In the genomic region with DNA sequence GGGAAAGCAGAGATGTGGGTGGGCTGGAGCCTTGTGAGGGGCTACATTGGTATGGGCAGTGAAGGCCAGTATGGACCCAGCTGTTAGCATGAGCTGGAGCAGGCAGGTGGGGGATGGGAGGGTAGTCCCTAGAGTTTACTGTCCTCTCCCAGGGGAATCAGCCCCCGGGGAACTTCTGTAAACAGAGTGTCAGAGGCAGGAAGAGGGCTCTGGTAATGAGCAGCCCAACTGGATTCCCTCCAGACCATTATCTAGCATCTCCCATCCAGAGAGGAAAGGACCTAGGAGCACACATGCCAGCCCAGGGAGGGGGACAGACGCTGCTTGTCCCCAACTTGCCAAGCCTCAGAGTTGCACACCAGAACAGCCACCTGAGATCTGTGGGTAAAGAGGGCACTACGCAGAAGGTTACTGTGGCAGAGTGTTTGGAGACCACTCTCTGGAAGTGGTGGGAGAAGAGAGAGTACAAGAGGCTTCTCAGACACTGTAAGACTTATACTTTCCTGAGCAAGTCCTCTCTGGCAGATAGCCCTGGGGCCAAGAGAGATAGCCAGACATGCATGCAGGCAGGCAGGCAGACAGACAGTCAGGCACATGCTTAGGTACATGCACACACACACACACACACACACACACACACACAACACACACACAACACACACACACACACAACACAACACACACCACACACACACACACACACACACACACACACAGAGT, we compare ENCODE assay signal across 8 mouse cellular contexts. TPM values are rescaled to one million over a fixed set of nuclear protein-coding genes. Genes with fewer than 3 reads are reported as not detected.
A peak's percentile ranks its signal among the peaks of the same experiment; 100 is the strongest.
DNase-seq lines count a peak whose midpoint lies in the region; ATAC-seq lines count a peak whose summit lies in the region.

No protein-coding gene starts in this region.

- no peaks in the 10 kb centered on the region for H3K27me3 ChIP-seq in neural tube, embryonic 11.5 days (ENCODE audit: control insufficient read depth, insufficient read depth, low read length)
- H3K27me3 ChIP-seq in hindbrain, embryonic 12.5 days, result no peaks in the 10 kb centered on the region
- H3K27me3 ChIP-seq in liver, embryonic 11.5 days (replicated peaks; ENCODE audit: control insufficient read depth, insufficient read depth, low read length), result no peaks in the 10 kb centered on the region
- H3K27me3 ChIP-seq in neural tube, embryonic 12.5 days (replicated peaks), result no peaks in the 10 kb centered on the region

- 48% methylated on average over 3 of the region's 3 CpGs for WGBS in neural tube, embryonic 11.5 days
- 59% methylated on average over 3 of the region's 3 CpGs for WGBS in hindbrain, embryonic 12.5 days
- WGBS in liver, embryonic 11.5 days, result 26% methylated on average over 3 of the region's 3 CpGs
- WGBS in neural tube, embryonic 12.5 days, result 44% methylated on average over 3 of the region's 3 CpGs

- intact Hi-C loops in gastrocnemius, postnatal 36 days (cut with DNase I), result no loop called here

- no peaks in the 10 kb centered on the region for H3K9me3 ChIP-seq in neural tube, embryonic 11.5 days (ENCODE audit: control insufficient read depth, low read length)
- H3K9me3 ChIP-seq in hindbrain, embryonic 12.5 days (replicated peaks), result no peaks in the 10 kb centered on the region
- no peaks in the 10 kb centered on the region for H3K9me3 ChIP-seq in liver, embryonic 11.5 days (ENCODE audit: control insufficient read depth, low read length)
- no peaks in the 10 kb centered on the region for H3K9me3 ChIP-seq in neural tube, embryonic 12.5 days

- peak overlapping the region; percentile 87 for H3K4me2 ChIP-seq in neural tube, embryonic 11.5 days (ENCODE audit: low read depth)
- H3K4me2 ChIP-seq in hindbrain, embryonic 12.5 days (replicated peaks), result peak overlapping the region; percentile 89
- peak overlapping the region; percentile 97 for H3K4me2 ChIP-seq in liver, embryonic 11.5 days
- peak overlapping the region; percentile 90 for H3K4me2 ChIP-seq in neural tube, embryonic 12.5 days (replicated peaks)

- H3K4me3 ChIP-seq in neural tube, embryonic 11.5 days (ENCODE audit: low read depth, low read length), result peak overlapping the region; percentile 66
- peak overlapping the region; percentile 62 for H3K4me3 ChIP-seq in hindbrain, embryonic 12.5 days
- H3K4me3 ChIP-seq in liver, embryonic 11.5 days (ENCODE audit: low read depth, low read length), result peak overlapping the region; percentile 79
- peak overlapping the region; percentile 57 for H3K4me3 ChIP-seq in neural tube, embryonic 12.5 days

- H3K4me1 ChIP-seq in neural tube, embryonic 11.5 days (ENCODE audit: control insufficient read depth, insufficient read depth, low read length), result peaks cover 23% of the 10 kb centered on the region
- H3K4me1 ChIP-seq in hindbrain, embryonic 12.5 days, result peaks cover 53% of the 10 kb centered on the region
- peaks cover 35% of the 10 kb centered on the region for H3K4me1 ChIP-seq in liver, embryonic 11.5 days (replicated peaks; ENCODE audit: control insufficient read depth, insufficient read depth, low read length)
- peaks cover 33% of the 10 kb centered on the region for H3K4me1 ChIP-seq in neural tube, embryonic 12.5 days

- DNase-seq in neural tube, embryonic 11.5 days (ENCODE audit: low spot score), result no peak
- DNase-seq in neural tube, embryonic 10.5 days (ENCODE audit: extremely low spot score, low spot score), result no peak
- DNase-seq in liver, embryonic 11.5 days (ENCODE audit: low spot score), result no peak
- DNase-seq in left cerebral cortex, adult 18-20 months (ENCODE audit: low spot score in 2 of 2), result no peak
- DNase-seq in gastrocnemius, adult 8-10 months (ENCODE audit: low spot score in 2 of 2), result no peak
- no peak for DNase-seq in gastrocnemius, postnatal 36 days

- H3K9ac ChIP-seq in neural tube, embryonic 11.5 days (ENCODE audit: low read length), result no peak overlapping the region
- peak overlapping the region; percentile 78; the same call in 1 of the 2 replicates for H3K9ac ChIP-seq in hindbrain, embryonic 12.5 days
- peak overlapping the region; percentile 69 for H3K9ac ChIP-seq in liver, embryonic 11.5 days (ENCODE audit: low read depth, low read length)
- H3K9ac ChIP-seq in neural tube, embryonic 12.5 days, result no peak overlapping the region

- no peak overlapping the region for H3K27ac ChIP-seq in neural tube, embryonic 11.5 days (ENCODE audit: low read depth, low read length)
- peak overlapping the region; percentile 77 for H3K27ac ChIP-seq in hindbrain, embryonic 12.5 days
- H3K27ac ChIP-seq in liver, embryonic 11.5 days (ENCODE audit: low read depth, low read length), result peak overlapping the region; percentile 72
- H3K27ac ChIP-seq in neural tube, embryonic 12.5 days, result no peak overlapping the region

- no peak for ATAC-seq in neural tube, embryonic 11.5 days (ENCODE audit: insufficient read depth, low FRiP score, low TSS enrichment)
- no peak for ATAC-seq in hindbrain, embryonic 12.5 days (ENCODE audit: low FRiP score)
- no peak for ATAC-seq in liver, embryonic 11.5 days (replicated peaks; ENCODE audit: low FRiP score)
- ATAC-seq in neural tube, embryonic 12.5 days (ENCODE audit: low FRiP score, low read depth), result no peak

- H3K36me3 ChIP-seq in neural tube, embryonic 11.5 days (ENCODE audit: control insufficient read depth, insufficient read depth, low read length), result peaks cover 4% of the 10 kb centered on the region; the same call in 1 of the 2 replicates
- no peaks in the 10 kb centered on the region for H3K36me3 ChIP-seq in hindbrain, embryonic 12.5 days
- H3K36me3 ChIP-seq in liver, embryonic 11.5 days (ENCODE audit: control insufficient read depth, insufficient read depth, low read length), result no peaks in the 10 kb centered on the region
- peaks cover 7% of the 10 kb centered on the region; the same call in 1 of the 2 replicates for H3K36me3 ChIP-seq in neural tube, embryonic 12.5 days

RNA-seq across cellular contexts. Expression of a gene that starts 1.5 kb away (rescaled TPM):
- polyA plus RNA-seq in neural tube, embryonic 11.5 days (2014; fragmentation: Nextera tagmentation; extraction: Ambion mirVana), result 54.2 and 56.6 TPM in 2 replicates
- polyA plus RNA-seq in hindbrain, embryonic 12.5 days (2016; fragmentation: Nextera tagmentation; extraction: Ambion mirVana), result 56.2 and 56.9 TPM in 2 replicates
- 104 and 111 TPM in 2 replicates for polyA plus RNA-seq in liver, embryonic 11.5 days (2014; fragmentation: Nextera tagmentation; extraction: Ambion mirVana)
- 51.5 and 56.4 TPM in 2 replicates for polyA plus RNA-seq in neural tube, embryonic 12.5 days (2016; fragmentation: Nextera tagmentation; extraction: Ambion mirVana)
- total RNA-seq in left cerebral cortex, adult 18-20 months (2021), result 10 to 100 TPM; 61.5 to 64.2 TPM
- 100 to 1,000 TPM in 1 of 4 experiments, 10 to 100 TPM in 3; 99.4 to 103 (median 99.8) TPM for total RNA-seq in gastrocnemius, adult 8-10 months (2022)
- total RNA-seq in gastrocnemius, postnatal 36 days (2021), result 10 to 100 TPM; 90.1 TPM

RNA-seq across cellular contexts. Expression of a gene that starts 1.5 kb away (rescaled TPM):
- 10.5 and 11.1 TPM in 2 replicates for polyA plus RNA-seq in neural tube, embryonic 11.5 days (2014; fragmentation: Nextera tagmentation; extraction: Ambion mirVana)
- polyA plus RNA-seq in hindbrain, embryonic 12.5 days (2016; fragmentation: Nextera tagmentation; extraction: Ambion mirVana), result 16.3 and 18.0 TPM in 2 replicates
- polyA plus RNA-seq in liver, embryonic 11.5 days (2014; fragmentation: Nextera tagmentation; extraction: Ambion mirVana), result 9.3 and 9.4 TPM in 2 replicates
- 10.9 and 11.3 TPM in 2 replicates for polyA plus RNA-seq in neural tube, embryonic 12.5 days (2016; fragmentation: Nextera tagmentation; extraction: Ambion mirVana)
- total RNA-seq in left cerebral cortex, adult 18-20 months (2021), result 10 to 100 TPM; 11.5 to 11.6 TPM
- total RNA-seq in gastrocnemius, adult 8-10 months (2022), result 1 to 10 TPM; 2.5 to 4.3 (median 3.9) TPM
- 1 to 10 TPM; 3.8 to 4.0 TPM for total RNA-seq in gastrocnemius, postnatal 36 days (2021)

RNA-seq across cellular contexts. Expression of a gene that starts 16.5 kb away (rescaled TPM):
- polyA plus RNA-seq in neural tube, embryonic 11.5 days (2014; fragmentation: Nextera tagmentation; extraction: Ambion mirVana), result 94.3 and 108 TPM in 2 replicates
- polyA plus RNA-seq in hindbrain, embryonic 12.5 days (2016; fragmentation: Nextera tagmentation; extraction: Ambion mirVana), result 112 and 119 TPM in 2 replicates
- polyA plus RNA-seq in liver, embryonic 11.5 days (2014; fragmentation: Nextera tagmentation; extraction: Ambion mirVana), result 110 and 116 TPM in 2 replicates
- polyA plus RNA-seq in neural tube, embryonic 12.5 days (2016; fragmentation: Nextera tagmentation; extraction: Ambion mirVana), result 121 and 143 TPM in 2 replicates
- total RNA-seq in left cerebral cortex, adult 18-20 months (2021), result 10 to 100 TPM; 72.1 to 86.6 TPM
- total RNA-seq in gastrocnemius, adult 8-10 months (2022), result 100 to 1,000 TPM in 3 of 4 experiments, 10 to 100 TPM in 1; 93.3 to 129 (median 113) TPM
- total RNA-seq in gastrocnemius, postnatal 36 days (2021), result 10 to 100 TPM; 87.0 to 91.6 TPM

RNA-seq across cellular contexts. Expression of a gene that starts 38.3 kb away (rescaled TPM):
- 18.7 and 24.8 TPM in 2 replicates for polyA plus RNA-seq in neural tube, embryonic 11.5 days (2014; fragmentation: Nextera tagmentation; extraction: Ambion mirVana)
- polyA plus RNA-seq in hindbrain, embryonic 12.5 days (2016; fragmentation: Nextera tagmentation; extraction: Ambion mirVana), result 22.8 and 24.3 TPM in 2 replicates
- polyA plus RNA-seq in liver, embryonic 11.5 days (2014; fragmentation: Nextera tagmentation; extraction: Ambion mirVana), result 17.4 and 18.7 TPM in 2 replicates
- 23.6 and 31.2 TPM in 2 replicates for polyA plus RNA-seq in neural tube, embryonic 12.5 days (2016; fragmentation: Nextera tagmentation; extraction: Ambion mirVana)
- total RNA-seq in left cerebral cortex, adult 18-20 months (2021), result 10 to 100 TPM; 78.4 to 85.4 TPM
- total RNA-seq in gastrocnemius, adult 8-10 months (2022), result 10 to 100 TPM; 11.7 to 15.1 (median 14.0) TPM
- total RNA-seq in gastrocnemius, postnatal 36 days (2021), result 10 to 100 TPM; 13.1 to 15.2 TPM

RNA-seq across cellular contexts. Expression of a gene that starts 46.8 kb away (rescaled TPM):
- 32.4 and 37.0 TPM in 2 replicates for polyA plus RNA-seq in neural tube, embryonic 11.5 days (2014; fragmentation: Nextera tagmentation; extraction: Ambion mirVana)
- polyA plus RNA-seq in hindbrain, embryonic 12.5 days (2016; fragmentation: Nextera tagmentation; extraction: Ambion mirVana), result 34.0 and 34.3 TPM in 2 replicates
- 10.8 and 11.7 TPM in 2 replicates for polyA plus RNA-seq in liver, embryonic 11.5 days (2014; fragmentation: Nextera tagmentation; extraction: Ambion mirVana)
- polyA plus RNA-seq in neural tube, embryonic 12.5 days (2016; fragmentation: Nextera tagmentation; extraction: Ambion mirVana), result 36.5 and 36.7 TPM in 2 replicates
- total RNA-seq in left cerebral cortex, adult 18-20 months (2021), result 10 to 100 TPM; 12.4 to 16.6 TPM
- 1 to 10 TPM; 1.8 to 4.0 (median 3.5) TPM for total RNA-seq in gastrocnemius, adult 8-10 months (2022)
- 1 to 10 TPM; 5.9 to 7.0 TPM for total RNA-seq in gastrocnemius, postnatal 36 days (2021)

Comparison
In these comparisons a context has a peak if more than half of its experiments do, and no peak if none do; other contexts are left out.
1. H3K27ac ChIP-seq: peak in hindbrain, embryonic 12.5 days (single experiment) and liver, embryonic 11.5 days (single experiment); none in neural tube, embryonic 11.5 days (single experiment) and neural tube, embryonic 12.5 days (single experiment).
2. H3K9ac ChIP-seq: peak in hindbrain, embryonic 12.5 days (single experiment) and liver, embryonic 11.5 days (single experiment); none in neural tube, embryonic 11.5 days (single experiment) and neural tube, embryonic 12.5 days (single experiment).
3. Peak in every context shown above with its lines, with median percentiles within 50 percentile points of each other: H3K4me2 ChIP-seq and H3K4me3 ChIP-seq.